Mouse (Mus musculus): ENCODE results near the gene Casp9. TPM values are rescaled to one million over a fixed set of nuclear protein-coding genes. Genes with fewer than 3 reads are reported as not detected.
A peak's percentile ranks its signal among the peaks of the same experiment; 100 is the strongest.

Casp9 gene
- polyA plus RNA-seq, 1 experiment = 15.2 TPM

GRCm38 (mm10) chr4:141786141-141786540, 7.3 kb upstream of the Casp9 start:
- no peak for TF ChIP-seq USF1 (IDR thresholded peaks at IDR 0.05; ENCODE audit: low read depth)
- TF ChIP-seq SRF (IDR thresholded peaks at IDR 0.05; ENCODE audit: control insufficient read depth, insufficient read length, low read depth) = no peak
- no peak for TF ChIP-seq POLR2A (IDR thresholded peaks at IDR 0.05; ENCODE audit: insufficient read length, low read depth)
- TF ChIP-seq E2F4 (IDR thresholded peaks at IDR 0.05; ENCODE audit: insufficient read depth) = no peak
- TF ChIP-seq REST (IDR thresholded peaks at IDR 0.05; ENCODE audit: insufficient read depth, insufficient read length) = no peak
- no peak for TF ChIP-seq MAX (IDR thresholded peaks at IDR 0.05; ENCODE audit: low read depth)
- no peak for TF ChIP-seq POLR2AphosphoS2 (IDR thresholded peaks at IDR 0.05; ENCODE audit: insufficient read length, low read depth)
- TF ChIP-seq MYOG (IDR thresholded peaks at IDR 0.05; ENCODE audit: control insufficient read depth in 1 of 3, insufficient read depth in 1 of 3, insufficient read length in 2 of 3, low read depth in 2 of 3) = no peak
- H3K4me2 ChIP-seq (ENCODE audit: low read depth) = no peak overlapping the region
- peaks cover 3% of the 10 kb centered on the region for H3K79me2 ChIP-seq (ENCODE audit: control insufficient read depth, insufficient read depth)
- no peaks in the 10 kb centered on the region for H3K27me3 ChIP-seq (ENCODE audit: control insufficient read depth, insufficient read depth, insufficient read length)
- H3ac ChIP-seq (ENCODE audit: control insufficient read depth, insufficient read length) = no peak overlapping the region
- H3K36me3 ChIP-seq (ENCODE audit: control insufficient read depth, insufficient read depth) = peaks cover 4% of the 10 kb centered on the region
- H3K4me3 ChIP-seq = no peak overlapping the region

GRCm38 (mm10) chr4:141787046-141787445, 6.4 kb upstream of the Casp9 start:
- no peak overlapping the region for H3ac ChIP-seq (ENCODE audit: control insufficient read depth, insufficient read length)
- H3K27me3 ChIP-seq (ENCODE audit: control insufficient read depth, insufficient read depth, insufficient read length) = no peaks in the 10 kb centered on the region
- H3K36me3 ChIP-seq (ENCODE audit: control insufficient read depth, insufficient read depth) = peaks cover 4% of the 10 kb centered on the region
- TF ChIP-seq SRF (IDR thresholded peaks at IDR 0.05; ENCODE audit: control insufficient read depth, insufficient read length, low read depth) (no peak), CEBPB (IDR thresholded peaks at IDR 0.05; ENCODE audit: insufficient read depth, poor library complexity, severe bottlenecking) (no peak), MYOG (IDR thresholded peaks at IDR 0.05; ENCODE audit: control insufficient read depth in 1 of 3, insufficient read depth in 1 of 3, insufficient read length in 2 of 3, low read depth in 2 of 3) (peak in 1 of 3 experiments; percentile 27), MYOD1 (IDR thresholded peaks at IDR 0.05; ENCODE audit: control insufficient read depth in 1 of 3, insufficient read length in 2 of 3, low read depth in 2 of 3) (peak in 1 of 3 experiments; percentile 22)
- no peak overlapping the region for H3K4me2 ChIP-seq (ENCODE audit: low read depth)
- peaks cover 3% of the 10 kb centered on the region for H3K79me2 ChIP-seq (ENCODE audit: control insufficient read depth, insufficient read depth)
- no peak overlapping the region for H3K4me3 ChIP-seq

- H3ac ChIP-seq (ENCODE audit: control insufficient read depth, insufficient read length) = no peak overlapping the region
- peaks cover 3% of the 10 kb centered on the region for H3K79me2 ChIP-seq (ENCODE audit: control insufficient read depth, insufficient read depth)
- TF ChIP-seq CEBPB (IDR thresholded peaks at IDR 0.05; ENCODE audit: insufficient read depth, poor library complexity, severe bottlenecking) (no peak), MAX (IDR thresholded peaks at IDR 0.05; ENCODE audit: low read depth) (no peak), POLR2A (IDR thresholded peaks at IDR 0.05; ENCODE audit: insufficient read length, low read depth) (no peak), MYOG (IDR thresholded peaks at IDR 0.05; ENCODE audit: control insufficient read depth in 1 of 3, insufficient read depth in 1 of 3, insufficient read length in 2 of 3, low read depth in 2 of 3) (no peak), E2F4 (IDR thresholded peaks at IDR 0.05; ENCODE audit: insufficient read depth) (no peak), USF1 (IDR thresholded peaks at IDR 0.05; ENCODE audit: low read depth) (no peak), TCF3 (IDR thresholded peaks at IDR 0.05; ENCODE audit: insufficient read length, low read depth) (no peak), MYOD1 (IDR thresholded peaks at IDR 0.05; ENCODE audit: control insufficient read depth in 1 of 3, insufficient read length in 2 of 3, low read depth in 2 of 3) (no peak), TCF12 (IDR thresholded peaks at IDR 0.05; ENCODE audit: insufficient read depth, poor library complexity, severe bottlenecking) (no peak), REST (IDR thresholded peaks at IDR 0.05; ENCODE audit: insufficient read depth, insufficient read length) (no peak), POLR2AphosphoS2 (IDR thresholded peaks at IDR 0.05; ENCODE audit: insufficient read length, low read depth) (no peak), SRF (IDR thresholded peaks at IDR 0.05; ENCODE audit: control insufficient read depth, insufficient read length, low read depth) (no peak)
- no peak overlapping the region for H3K4me2 ChIP-seq (ENCODE audit: low read depth)
- H3K36me3 ChIP-seq (ENCODE audit: control insufficient read depth, insufficient read depth) = peaks cover 4% of the 10 kb centered on the region
- H3K27me3 ChIP-seq (ENCODE audit: control insufficient read depth, insufficient read depth, insufficient read length) = no peaks in the 10 kb centered on the region
- no peak overlapping the region for H3K4me3 ChIP-seq
Measured at GRCm38 (mm10) chr4:141787462-141787861, 6.0 kb upstream of the Casp9 start.

DNA sequence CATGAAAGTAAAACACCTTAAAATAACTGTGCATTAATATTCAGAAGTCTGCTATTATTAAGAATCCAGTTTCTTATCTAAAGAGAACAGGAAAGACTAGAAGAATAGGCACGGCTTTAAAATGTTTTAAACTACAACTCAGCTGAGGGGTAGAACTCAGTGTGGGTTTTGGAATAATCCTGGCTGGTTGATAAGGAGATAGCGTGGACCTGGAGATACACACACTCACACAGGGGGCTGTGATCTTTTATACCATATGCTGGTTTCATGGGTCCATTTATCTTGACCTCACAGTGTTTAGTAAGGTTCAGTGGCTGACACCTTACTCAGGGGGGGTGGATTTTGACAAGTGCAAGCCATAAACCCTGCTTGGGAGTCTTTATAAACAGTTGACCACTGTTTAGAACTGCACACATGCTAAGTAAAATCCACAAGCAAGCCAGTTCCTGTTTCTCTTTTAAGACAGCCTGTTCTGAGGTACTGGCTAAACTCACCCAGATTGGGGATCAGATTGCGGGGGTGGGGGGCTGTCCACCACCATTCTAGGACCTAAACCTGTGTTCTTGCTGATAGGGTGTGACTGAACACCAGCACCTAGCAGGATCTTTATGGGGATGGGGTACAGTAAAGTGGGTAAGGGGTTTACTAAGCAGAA, 3.7 kb upstream of the Casp9 start:
- Histone ChIP-seq H3K79me2 (ENCODE audit: control insufficient read depth, insufficient read depth) (peaks cover 5% of the 10 kb centered on the region), H3K4me3 (peak overlapping the region; percentile 35), H3K27me3 (ENCODE audit: control insufficient read depth, insufficient read depth, insufficient read length) (no peaks in the 10 kb centered on the region), H3ac (ENCODE audit: control insufficient read depth, insufficient read length) (peak overlapping the region; percentile 95), H3K4me2 (ENCODE audit: low read depth) (peak overlapping the region; percentile 95), H3K36me3 (ENCODE audit: control insufficient read depth, insufficient read depth) (peaks cover 4% of the 10 kb centered on the region)
- TF ChIP-seq REST (IDR thresholded peaks at IDR 0.05; ENCODE audit: insufficient read depth, insufficient read length) = no peak

DNA sequence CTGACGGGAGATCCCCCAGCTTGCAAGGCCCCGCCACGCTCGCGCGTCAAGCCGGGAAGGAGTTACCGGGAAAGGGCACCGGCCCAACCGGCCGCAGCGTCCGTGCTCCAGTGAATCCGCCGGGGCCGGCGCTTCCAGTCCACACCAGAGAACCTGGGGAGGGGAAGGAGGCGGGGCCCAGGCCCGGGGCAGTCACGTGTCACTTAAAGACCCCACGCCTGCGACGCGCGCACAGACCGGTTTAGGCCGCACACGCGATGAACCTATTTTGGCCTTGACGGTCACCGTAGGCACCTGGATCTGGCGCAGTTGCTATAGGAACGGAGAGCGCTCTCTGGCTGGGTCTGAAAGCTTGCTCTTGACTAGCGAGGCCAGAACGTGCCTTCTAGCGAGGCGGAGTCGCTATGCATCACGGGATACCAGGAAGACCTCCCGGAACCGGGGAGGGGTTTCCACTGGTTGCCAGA, 2.9 kb upstream of the Casp9 start, which contains the start of gene Dnajc16:
Gene Dnajc16, minus strand, starts transcription at position 408 of the 467 bp plus-strand sequence.
- peak within 1 kb of the TSS; percentile 95 for H3K4me2 ChIP-seq (ENCODE audit: low read depth)
- peak within 1 kb of the TSS; percentile 35 for H3K4me3 ChIP-seq
- peak within 1 kb of the TSS; percentile 95 for H3ac ChIP-seq (ENCODE audit: control insufficient read depth, insufficient read length)
- H3K27me3 ChIP-seq (ENCODE audit: control insufficient read depth, insufficient read depth, insufficient read length) = no peaks in the 10 kb centered on the region
- TF ChIP-seq MYOD1 (IDR thresholded peaks at IDR 0.05; ENCODE audit: control insufficient read depth in 1 of 3, insufficient read length in 2 of 3, low read depth in 2 of 3) (peak in 1 of 3 experiments; percentile 19), POLR2AphosphoS2 (IDR thresholded peaks at IDR 0.05; ENCODE audit: insufficient read length, low read depth) (peak; percentile 83), REST (IDR thresholded peaks at IDR 0.05; ENCODE audit: insufficient read depth, insufficient read length) (no peak), SRF (IDR thresholded peaks at IDR 0.05; ENCODE audit: control insufficient read depth, insufficient read length, low read depth) (peak; percentile 44), MYOG (IDR thresholded peaks at IDR 0.05; ENCODE audit: control insufficient read depth in 1 of 3, insufficient read depth in 1 of 3, insufficient read length in 2 of 3, low read depth in 2 of 3) (no peak), E2F4 (IDR thresholded peaks at IDR 0.05; ENCODE audit: insufficient read depth) (peak; percentile 25), TCF3 (IDR thresholded peaks at IDR 0.05; ENCODE audit: insufficient read length, low read depth) (no peak), MAX (IDR thresholded peaks at IDR 0.05; ENCODE audit: low read depth) (peak; percentile 83), TCF12 (IDR thresholded peaks at IDR 0.05; ENCODE audit: insufficient read depth, poor library complexity, severe bottlenecking) (no peak), POLR2A (IDR thresholded peaks at IDR 0.05; ENCODE audit: insufficient read length, low read depth) (peak; percentile 81), USF1 (IDR thresholded peaks at IDR 0.05; ENCODE audit: low read depth) (peak; percentile 98), CEBPB (IDR thresholded peaks at IDR 0.05; ENCODE audit: insufficient read depth, poor library complexity, severe bottlenecking) (no peak)
- H3K79me2 ChIP-seq (ENCODE audit: control insufficient read depth, insufficient read depth) = peaks cover 13% of the 10 kb centered on the region
- peaks cover 4% of the 10 kb centered on the region for H3K36me3 ChIP-seq (ENCODE audit: control insufficient read depth, insufficient read depth)
